Mouse (Mus musculus) brown adipose tissue, adult 24 weeks (tissue): ENCODE data around the gene Sidt1. TPM values are rescaled to one million over a fixed set of nuclear protein-coding genes. Genes with fewer than 3 reads are reported as not detected.

ENCODE experiments used
- H3K27ac ChIP-seq: fragments of 200-500 bp; replicated peaks from 2 replicates; pipeline ENCODE4 v1.5.1; 2012; ENCODE audit warnings: low read depth, mild to moderate bottlenecking, low read length
- H3K4me1 ChIP-seq: fragments of 200-500 bp; 2 replicates; pipeline ENCODE4 v1.6.1; 2012; ENCODE audit warnings: low read length, mixed read lengths; ENCODE audit not compliant: control insufficient read depth, insufficient read depth, insufficient read length
- H3K4me3 ChIP-seq: fragments of 200-500 bp; 2 replicates; pipeline ENCODE4 v1.5.1; 2012; ENCODE audit warnings: low read depth, mild to moderate bottlenecking, low read length, moderate library complexity; ENCODE audit not compliant: insufficient read depth
- polyA plus RNA-seq: library from polyadenylated mRNA; stranded (reverse); fragments of >200 nt; gene quantifications from 2 replicates; pipeline ENCODE4 v1.2.4, GENCODE M21; 2012; ENCODE audit not compliant: missing spikeins, insufficient read depth, insufficient read length

The Sidt1 gene
- not detected in 2 replicates for polyA plus RNA-seq

GRCm38 (mm10) chr16:44332861-44333284, at the start of gene Sidt1:
TSS of gene Sidt1 (minus strand) at chr16:44333196.
- Histone ChIP-seq H3K4me3 (peak within 1 kb of the TSS; percentile 67), H3K4me1 (no peaks in the 10 kb centered on the region), H3K27ac (no peak within 1 kb of the TSS)

DNA sequence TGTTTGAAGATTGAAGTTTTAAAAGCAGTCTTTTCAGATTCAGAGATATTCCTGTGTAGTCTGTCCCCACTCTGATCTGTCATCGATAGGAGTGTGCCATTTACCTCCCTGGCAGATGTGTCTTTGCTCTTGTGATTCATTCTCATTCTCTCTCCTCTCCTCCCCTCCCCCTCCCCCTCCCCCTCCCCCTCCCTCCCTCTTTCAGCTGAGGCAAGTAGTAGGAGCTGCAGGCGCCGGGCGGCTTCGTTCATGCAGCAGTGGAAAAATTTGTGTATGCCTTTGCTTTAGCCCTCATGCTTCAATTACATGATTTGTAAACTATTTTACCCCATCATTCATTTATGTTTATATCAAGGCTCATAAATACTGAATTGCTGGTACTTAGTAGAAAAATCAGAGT, 48.6 kb upstream of the Sidt1 start:
- H3K4me3 ChIP-seq = no peak overlapping the region
- H3K27ac ChIP-seq = no peak overlapping the region
- H3K4me1 ChIP-seq = no peaks in the 10 kb centered on the region

DNA sequence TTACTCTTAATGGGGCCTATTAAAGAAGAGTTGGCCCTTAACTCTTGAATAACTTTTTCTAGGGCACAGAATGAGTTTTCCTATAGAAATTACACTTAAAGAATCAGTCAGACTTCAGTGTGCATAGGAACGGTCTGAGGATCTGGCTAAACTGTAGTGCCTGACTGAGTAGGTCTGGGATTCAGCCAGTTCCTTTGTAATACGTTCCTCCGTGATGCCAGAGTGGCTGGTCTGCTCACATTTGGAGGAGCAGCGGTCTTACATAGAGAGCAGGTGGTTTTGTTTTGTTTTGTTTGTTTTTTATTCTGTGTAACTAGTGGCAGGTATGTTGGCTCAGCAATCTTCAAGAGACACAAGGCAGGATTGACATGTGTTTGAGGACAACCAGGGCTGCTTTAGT, 47.0 kb upstream of the Sidt1 start:
- no peak overlapping the region for H3K27ac ChIP-seq
- no peaks in the 10 kb centered on the region for H3K4me1 ChIP-seq
- no peak overlapping the region for H3K4me3 ChIP-seq

- Histone ChIP-seq H3K4me1 (no peaks in the 10 kb centered on the region), H3K27ac (no peak overlapping the region)
Measured at GRCm38 (mm10) chr16:44375459-44375858, 42.5 kb upstream of the Sidt1 start.

GRCm38 (mm10) chr16:44365522-44365921, 32.5 kb upstream of the Sidt1 start:
- Histone ChIP-seq H3K4me1 (no peaks in the 10 kb centered on the region; the same call in 1 of the 2 replicates), H3K4me3 (no peak overlapping the region), H3K27ac (no peak overlapping the region)

More at GRCm38 (mm10) chr16:44375459-44375858, 42.5 kb upstream of the Sidt1 start:
- no peak overlapping the region for H3K4me3 ChIP-seq

DNA sequence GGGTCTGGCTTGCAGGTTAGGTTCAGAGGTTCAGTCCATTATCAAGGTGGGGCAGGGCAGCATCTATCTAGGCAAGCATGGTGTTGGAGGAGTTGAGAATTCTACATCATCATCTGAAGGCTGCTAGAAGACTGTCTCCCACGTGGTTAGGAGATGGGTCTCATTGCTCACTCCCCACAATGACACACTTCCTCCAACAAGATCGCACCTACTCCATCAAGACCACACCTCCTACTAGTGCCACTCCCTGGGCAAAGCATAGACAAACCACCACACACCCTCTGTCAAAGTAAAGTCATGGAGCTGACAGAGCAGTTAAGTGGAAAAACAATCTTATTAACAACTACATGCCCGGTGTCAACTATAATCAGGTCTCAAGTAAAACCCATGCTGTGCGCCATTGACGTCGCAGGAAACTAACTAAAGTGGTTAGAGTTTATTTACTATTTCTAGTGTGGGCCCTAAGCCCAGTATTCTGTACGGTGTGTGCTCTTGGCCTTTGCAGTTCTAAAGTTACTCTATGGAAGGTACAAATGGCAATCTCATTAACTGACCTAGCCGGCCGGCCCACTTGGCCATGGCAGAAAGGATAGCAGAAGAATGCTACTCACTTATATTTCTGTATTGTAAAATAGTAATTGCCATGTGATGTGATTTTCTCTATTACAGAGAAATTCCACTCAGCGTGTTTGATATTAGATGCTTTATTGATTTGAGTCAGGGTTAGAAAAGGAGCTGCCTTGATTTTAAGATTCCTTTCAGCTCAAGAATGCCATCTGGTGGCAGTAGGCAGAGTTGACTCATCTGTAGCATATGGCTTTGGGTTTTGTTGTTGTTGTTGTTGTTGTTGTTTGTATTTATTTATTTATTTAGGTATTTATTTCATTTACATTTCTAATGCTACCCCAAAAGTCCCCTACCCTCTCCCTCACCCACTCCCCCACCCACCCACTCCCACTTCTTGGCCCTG, 29.2 kb upstream of the Sidt1 start:
- Histone ChIP-seq H3K4me1 (peaks cover 3% of the 10 kb centered on the region), H3K27ac (peak overlapping the region; percentile 89), H3K4me3 (no peak overlapping the region)

- Histone ChIP-seq H3K27ac (peak overlapping the region; percentile 88), H3K4me1 (peaks cover 13% of the 10 kb centered on the region), H3K4me3 (no peak overlapping the region)
Measured at GRCm38 (mm10) chr16:44357571-44358268, 24.7 kb upstream of the Sidt1 start.

GRCm38 (mm10) chr16:44356291-44356690, 23.3 kb upstream of the Sidt1 start:
- Histone ChIP-seq H3K4me1 (peaks cover 13% of the 10 kb centered on the region), H3K27ac (peak overlapping the region; percentile 81)

DNA sequence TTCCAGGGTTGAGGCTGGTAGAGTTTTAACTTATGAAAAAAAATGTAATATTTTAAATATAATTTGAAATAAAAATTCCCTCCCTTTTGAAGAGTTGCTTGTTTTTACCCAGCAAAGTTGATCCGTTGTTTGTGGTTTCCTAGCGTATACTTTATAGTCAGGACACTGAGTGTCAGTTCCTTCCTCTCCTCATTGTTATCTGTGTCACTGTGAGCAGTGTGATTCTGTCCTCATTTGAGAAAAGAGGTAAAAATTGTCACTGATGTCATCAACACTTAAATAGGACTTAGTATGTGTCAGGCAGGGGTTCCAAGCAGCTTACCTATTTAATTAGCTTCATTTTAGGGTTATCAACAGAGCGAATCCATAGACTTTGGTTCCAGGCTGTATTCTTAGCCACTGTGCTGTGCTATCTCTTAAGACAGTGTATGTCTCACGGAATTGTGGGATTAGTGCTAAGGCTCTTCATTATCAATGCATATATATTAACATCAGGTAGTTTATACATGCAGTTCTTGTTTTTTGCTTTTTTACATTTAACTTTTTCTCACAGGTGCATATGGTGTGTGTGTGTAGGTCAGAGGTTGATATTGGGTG, 16.9 kb upstream of the Sidt1 start:
- Histone ChIP-seq H3K4me1 (peaks cover 7% of the 10 kb centered on the region; the same call in 1 of the 2 replicates), H3K27ac (0 out of 2 replicates have a peak overlapping the region, but pooled peaks have one; percentile 79), H3K4me3 (no peak overlapping the region)

More at GRCm38 (mm10) chr16:44356291-44356690, 23.3 kb upstream of the Sidt1 start:
- H3K4me3 ChIP-seq = no peak overlapping the region

- peak within 1 kb of the TSS; percentile 79 for H3K27ac ChIP-seq
- H3K4me1 ChIP-seq = peaks cover 4% of the 10 kb centered on the region; the same call in 1 of the 2 replicates
- H3K4me3 ChIP-seq = peak within 1 kb of the TSS; percentile 85
Measured at GRCm38 (mm10) chr16:44347071-44347901, 14.3 kb upstream of the Sidt1 start, which contains the start of gene Spice1. TSS of gene Spice1 (plus strand) at chr16:44347121.

- Histone ChIP-seq H3K4me1 (no peaks in the 10 kb centered on the region), H3K27ac (no peak overlapping the region), H3K4me3 (no peak overlapping the region)
Measured at GRCm38 (mm10) chr16:44337541-44337940, 4.5 kb upstream of the Sidt1 start.

GRCm38 (mm10) chr16:44331995-44332860, 768 bp downstream of the Sidt1 start:
- Histone ChIP-seq H3K4me3 (peak overlapping the region; percentile 67), H3K4me1 (no peaks in the 10 kb centered on the region), H3K27ac (no peak overlapping the region)

- Histone ChIP-seq H3K27ac (no peak overlapping the region), H3K4me3 (peak overlapping the region; percentile 67), H3K4me1 (no peaks in the 10 kb centered on the region)
Measured at GRCm38 (mm10) chr16:44331671-44331994, 1.4 kb downstream of the Sidt1 start.
